Mouse (Mus musculus) embryonic facial prominence, embryonic 15.5 days (tissue): Measurements from ENCODE around the gene Psma5. TPM values are rescaled to one million over a fixed set of nuclear protein-coding genes. Genes with fewer than 3 reads are reported as not detected.
A peak's percentile ranks its signal among the peaks of the same experiment; 100 is the strongest.

ENCODE experiments used
- ATAC-seq: fragments of 200-750 bp; cut with Nextera tagmentation; 2 replicates; pipeline ENCODE4 v1.8.0; 2017; ENCODE audit warnings: low read depth, moderate TSS enrichment; ENCODE audit not compliant: insufficient number of reproducible peaks, low FRiP score, low TSS enrichment
- H3K27ac ChIP-seq: fragments of 300-500 bp; sonication (generic); replicated peaks from 2 replicates; pipeline ENCODE4 v1.5.1; 2015; ENCODE audit warnings: mild to moderate bottlenecking, inconsistent platforms
- H3K27me3 ChIP-seq: fragments of 300-500 bp; sonication (generic); 2 replicates; pipeline ENCODE4 v1.6.1; 2015; ENCODE audit warnings: inconsistent platforms
- H3K36me3 ChIP-seq: fragments of 300-500 bp; sonication (generic); 2 replicates; pipeline ENCODE4 v1.6.1; 2015; ENCODE audit warnings: mild to moderate bottlenecking, inconsistent platforms
- H3K4me1 ChIP-seq: fragments of 300-500 bp; sonication (generic); 2 replicates; pipeline ENCODE4 v1.6.1; 2015; ENCODE audit warnings: inconsistent platforms
- H3K4me2 ChIP-seq: fragments of 300-500 bp; sonication (generic); replicated peaks from 2 replicates; pipeline ENCODE4 v1.6.1; 2015; ENCODE audit warnings: mild to moderate bottlenecking, inconsistent platforms
- H3K4me3 ChIP-seq: fragments of 300-500 bp; sonication (generic); replicated peaks from 2 replicates; pipeline ENCODE4 v1.5.1; 2015; ENCODE audit warnings: mild to moderate bottlenecking, inconsistent platforms
- H3K9ac ChIP-seq: fragments of 300-500 bp; sonication (generic); 2 replicates; pipeline ENCODE4 v1.6.1; 2015; ENCODE audit warnings: inconsistent platforms
- H3K9me3 ChIP-seq: fragments of 300-500 bp; sonication (generic); replicated peaks from 2 replicates; pipeline ENCODE4 v1.6.1; 2016; ENCODE audit warnings: inconsistent platforms
- WGBS: fragments of 180-500 bp; shearing (Covaris S2); methylation state at CpG from one replicate; pipeline ENCODE4 v1.1.7; 2015; 5-methylcytosine and 5-hydroxymethylcytosine counted together
- polyA plus RNA-seq: library from polyadenylated mRNA; unstranded; fragments of >200 nt; fragmentation: Nextera tagmentation; extraction: Ambion mirVana; gene quantifications from 2 replicates; pipeline ENCODE4 v1.2.1, GENCODE M21; 2015

Psma5 gene
- polyA plus RNA-seq, 1 experiment from 2014 or later = 263 TPM

GRCm38 (mm10) chr3:108313138-108313537 lies 56.4 kb downstream of the Psma5 start:
- Histone ChIP-seq H3K27me3 (no peaks in the 10 kb centered on the region), H3K27ac (no peak overlapping the region), H3K4me1 (peaks cover 4% of the 10 kb centered on the region; the same call in 1 of the 2 replicates), H3K36me3 (no peaks in the 10 kb centered on the region), H3K9ac (no peak overlapping the region), H3K4me3 (no peak overlapping the region), H3K4me2 (no peak overlapping the region), H3K9me3 (no peaks in the 10 kb centered on the region)
- WGBS = 88% methylated on average over 4 of the region's 4 CpGs
- no peak for ATAC-seq

- Histone ChIP-seq H3K4me1 (peaks cover 8% of the 10 kb centered on the region; the same call in 1 of the 2 replicates), H3K27ac (no peak overlapping the region), H3K36me3 (no peaks in the 10 kb centered on the region), H3K9ac (no peak overlapping the region), H3K4me3 (no peak overlapping the region), H3K4me2 (no peak overlapping the region), H3K9me3 (no peaks in the 10 kb centered on the region), H3K27me3 (no peaks in the 10 kb centered on the region)
- WGBS = 66% methylated on average over 8 of the region's 8 CpGs
- ATAC-seq = no peak
Observed at GRCm38 (mm10) chr3:108314038-108314675, 57.4 kb downstream of the Psma5 start.

- ATAC-seq = no peak
- Histone ChIP-seq H3K4me2 (no peak overlapping the region), H3K27ac (no peak overlapping the region), H3K9ac (no peak overlapping the region), H3K27me3 (no peaks in the 10 kb centered on the region), H3K9me3 (no peaks in the 10 kb centered on the region), H3K4me1 (peaks cover 10% of the 10 kb centered on the region; the same call in 1 of the 2 replicates), H3K36me3 (no peaks in the 10 kb centered on the region), H3K4me3 (no peak overlapping the region)
- 36% methylated on average over 2 of the region's 2 CpGs for WGBS
Observed at GRCm38 (mm10) chr3:108318517-108318916, 61.8 kb downstream of the Psma5 start.

GRCm38 (mm10) chr3:108321671-108322070 lies 64.9 kb downstream of the Psma5 start:
- H3K4me3 ChIP-seq = no peak overlapping the region
- no peak overlapping the region for H3K9ac ChIP-seq
- no peak overlapping the region for H3K4me2 ChIP-seq
- H3K27me3 ChIP-seq = no peaks in the 10 kb centered on the region
- H3K9me3 ChIP-seq = no peaks in the 10 kb centered on the region
- H3K4me1 ChIP-seq = peaks cover 10% of the 10 kb centered on the region; the same call in 1 of the 2 replicates
- no peaks in the 10 kb centered on the region for H3K36me3 ChIP-seq
- H3K27ac ChIP-seq = no peak overlapping the region
- 65% methylated on average over 4 of the region's 4 CpGs for WGBS
- no peak for ATAC-seq

GRCm38 (mm10) chr3:108322136-108322535 lies 65.4 kb downstream of the Psma5 start:
- no peaks in the 10 kb centered on the region for H3K27me3 ChIP-seq
- 76% methylated on average over 4 of the region's 4 CpGs for WGBS
- peaks cover 10% of the 10 kb centered on the region; the same call in 1 of the 2 replicates for H3K4me1 ChIP-seq
- no peak overlapping the region for H3K9ac ChIP-seq
- no peaks in the 10 kb centered on the region for H3K36me3 ChIP-seq
- no peak overlapping the region for H3K27ac ChIP-seq
- no peak overlapping the region for H3K4me2 ChIP-seq
- H3K4me3 ChIP-seq = no peak overlapping the region
- no peaks in the 10 kb centered on the region for H3K9me3 ChIP-seq
- ATAC-seq = no peak

GRCm38 (mm10) chr3:108322962-108323361 lies 66.2 kb downstream of the Psma5 start:
- peaks cover 11% of the 10 kb centered on the region for H3K4me1 ChIP-seq
- H3K36me3 ChIP-seq = peaks cover 6% of the 10 kb centered on the region; the same call in 1 of the 2 replicates
- H3K4me3 ChIP-seq = no peak overlapping the region
- no peak for ATAC-seq
- WGBS = 89% methylated on average over 3 of the region's 3 CpGs
- H3K9me3 ChIP-seq = no peaks in the 10 kb centered on the region
- no peaks in the 10 kb centered on the region for H3K27me3 ChIP-seq
- H3K27ac ChIP-seq = no peak overlapping the region
- H3K9ac ChIP-seq = no peak overlapping the region
- H3K4me2 ChIP-seq = no peak overlapping the region

GRCm38 (mm10) chr3:108324837-108325236 lies 68.1 kb downstream of the Psma5 start:
- 68% methylated on average over 4 of the region's 4 CpGs for WGBS
- Histone ChIP-seq H3K27me3 (no peaks in the 10 kb centered on the region), H3K4me3 (no peak overlapping the region), H3K9me3 (no peaks in the 10 kb centered on the region), H3K9ac (no peak overlapping the region), H3K4me2 (no peak overlapping the region), H3K4me1 (peaks cover 14% of the 10 kb centered on the region), H3K27ac (no peak overlapping the region), H3K36me3 (peaks cover 6% of the 10 kb centered on the region; the same call in 1 of the 2 replicates)
- ATAC-seq = no peak

GRCm38 (mm10) chr3:108325521-108325920 lies 68.8 kb downstream of the Psma5 start:
- Histone ChIP-seq H3K27me3 (no peaks in the 10 kb centered on the region), H3K4me2 (no peak overlapping the region), H3K27ac (no peak overlapping the region), H3K4me3 (no peak overlapping the region), H3K4me1 (peaks cover 14% of the 10 kb centered on the region), H3K9ac (no peak overlapping the region), H3K9me3 (no peaks in the 10 kb centered on the region), H3K36me3 (peaks cover 6% of the 10 kb centered on the region; the same call in 1 of the 2 replicates)
- WGBS = 91% methylated on average over 9 of the region's 9 CpGs
- no peak for ATAC-seq

- no peak overlapping the region for H3K4me2 ChIP-seq
- H3K36me3 ChIP-seq = peaks cover 13% of the 10 kb centered on the region
- no peak for ATAC-seq
- H3K27ac ChIP-seq = no peak overlapping the region
- 89% methylated on average over 8 of the region's 8 CpGs for WGBS
- no peaks in the 10 kb centered on the region for H3K27me3 ChIP-seq
- H3K4me1 ChIP-seq = peaks cover 14% of the 10 kb centered on the region
- H3K9me3 ChIP-seq = no peaks in the 10 kb centered on the region
- H3K9ac ChIP-seq = no peak overlapping the region
- H3K4me3 ChIP-seq = no peak overlapping the region
Observed at GRCm38 (mm10) chr3:108327275-108327674, 70.5 kb downstream of the Psma5 start.

- Histone ChIP-seq H3K27ac (peak overlapping the region; percentile 84), H3K9ac (no peak overlapping the region), H3K4me3 (no peak overlapping the region), H3K4me2 (peak overlapping the region; percentile 12; the same call in 1 of the 2 replicates), H3K4me1 (peaks cover 12% of the 10 kb centered on the region), H3K36me3 (peaks cover 17% of the 10 kb centered on the region), H3K9me3 (no peaks in the 10 kb centered on the region), H3K27me3 (no peaks in the 10 kb centered on the region)
- WGBS = 55% methylated on average over 3 of the region's 3 CpGs
- no peak for ATAC-seq
Observed at GRCm38 (mm10) chr3:108327916-108328315, 71.2 kb downstream of the Psma5 start.

- Histone ChIP-seq H3K4me2 (peak overlapping the region; percentile 12; the same call in 1 of the 2 replicates), H3K36me3 (peaks cover 17% of the 10 kb centered on the region), H3K4me1 (peaks cover 11% of the 10 kb centered on the region), H3K9ac (no peak overlapping the region), H3K9me3 (no peaks in the 10 kb centered on the region), H3K27me3 (no peaks in the 10 kb centered on the region), H3K4me3 (no peak overlapping the region), H3K27ac (peak overlapping the region; percentile 84)
- ATAC-seq = peak; percentile 75; the same call in 1 of the 2 replicates
- 35% methylated on average over 9 of the region's 9 CpGs for WGBS
Observed at GRCm38 (mm10) chr3:108328441-108328841, 71.7 kb downstream of the Psma5 start.
